Mouse (Mus musculus) kidney, postnatal 4 days (tissue): Measurements from ENCODE around the gene Foxp2.

Experiments
- DNase-seq, 2 experiments: peaks; one replicate each; pipeline ENCODE4 v3.0.0; 2021; ENCODE audit warnings: mixed read lengths in 2 of 2

The Foxp2 gene

GRCm38 (mm10) chr6:15378261-15378660 lies 477.1 kb downstream of the Foxp2 start:
- no peak for DNase-seq

GRCm38 (mm10) chr6:15396462-15396861 lies 495.3 kb downstream of the Foxp2 start:
- no peak for DNase-seq

- DNase-seq: no peak
Observed at GRCm38 (mm10) chr6:15397485-15397884, 496.3 kb downstream of the Foxp2 start.

GRCm38 (mm10) chr6:15401138-15401537 lies 500.0 kb downstream of the Foxp2 start:
- no peak for DNase-seq

- DNase-seq: no peak
Observed at GRCm38 (mm10) chr6:15402026-15402425, 500.9 kb downstream of the Foxp2 start.

- DNase-seq: peak; percentile 7 to 8
Observed at GRCm38 (mm10) chr6:15415099-15415498, 514.0 kb downstream of the Foxp2 start.

- DNase-seq: no peak
Observed at GRCm38 (mm10) chr6:15459701-15460100, 558.6 kb downstream of the Foxp2 start.

GRCm38 (mm10) chr6:15463390-15463789 lies 562.2 kb downstream of the Foxp2 start:
- DNase-seq: no peak

GRCm38 (mm10) chr6:15465471-15465870 lies 564.3 kb downstream of the Foxp2 start:
- no peak for DNase-seq

GRCm38 (mm10) chr6:15466634-15467033 lies 565.5 kb downstream of the Foxp2 start:
- DNase-seq: no peak

GRCm38 (mm10) chr6:15486909-15487308 lies 585.8 kb downstream of the Foxp2 start:
- no peak for DNase-seq
